18 mouse cellular contexts compared by ENCODE assay signal in genomic region chr3:68479266-68479665, GRCm38 (mm10).
DNase-seq lines count a peak whose midpoint lies in the region; ATAC-seq lines count a peak whose summit lies in the region.
"Had no signal": no experiment of that assay in that cellular context is flagged by ENCODE, and none has a peak within 500 bp of the region (broad histone marks: within the 10 kb centered on the region; RNA-seq: fewer than 3 reads in every experiment).

No protein-coding gene starts in this region.

- peak; percentile 79 for ATAC-seq in frontal cortex, adult (ENCODE audit: low TSS enrichment)
- ATAC-seq: CD4-positive, CD25-positive, alpha-beta regulatory T cell, adult 4 months; forebrain, embryonic 14.5 days; intestine, embryonic 15.5 days had no signal

- peak; percentile 35 to 57 for DNase-seq in cerebellum, postnatal 10 days
- no peak for DNase-seq in cerebellum, adult 18-20 months
- no peak for DNase-seq in frontal cortex, postnatal 10 days (ENCODE audit: low spot score in 2 of 2)
- peak; percentile 38 for DNase-seq in layer of hippocampus, adult 11-12 months (ENCODE audit: low spot score)
- DNase-seq in layer of hippocampus, postnatal 14 days (ENCODE audit: low spot score in 2 of 2) = no peak
- peak; percentile 64 for DNase-seq in right cerebral cortex, postnatal 25 days
- no peak for DNase-seq in right cerebral cortex, postnatal 10 days (ENCODE audit: low spot score in 2 of 2)
- DNase-seq: adrenal gland, adult 8-10 months; adrenal gland, postnatal 36 days; B cell, adult 2 months; cerebellum, adult 11 months; embryo, embryonic 11 days; gastrocnemius, postnatal 14 days; heart, postnatal 4 days had no signal

Comparison
In these comparisons a context has a peak if more than half of its experiments do, and no peak if none do; other contexts are left out.
1. DNase-seq: peak in cerebellum, postnatal 10 days (2 of 2), layer of hippocampus, adult 11-12 months (single experiment) and right cerebral cortex, postnatal 25 days (single experiment); none in cerebellum, adult 18-20 months (0 of 2), frontal cortex, postnatal 10 days (0 of 2), layer of hippocampus, postnatal 14 days (0 of 2) and right cerebral cortex, postnatal 10 days (0 of 2).